ENCODE assay signal across 7 mouse cellular contexts in genomic region chr11:31373438-31373837, GRCm38 (mm10). TPM values are rescaled to one million over a fixed set of nuclear protein-coding genes. Genes with fewer than 3 reads are reported as not detected.
DNase-seq lines count a peak whose midpoint lies in the region; ATAC-seq lines count a peak whose summit lies in the region.

No protein-coding gene starts in this region.

- intact Hi-C loops in left cerebral cortex, postnatal 4 days (cut with DNase I) = loop anchor here (10.0 kb wide), 1 partner anchor 241 kb away; no protein-coding TSS in a partner anchor
- intact Hi-C loops in left cerebral cortex, postnatal 36 days (cut with DNase I) = loop anchor here (5.0 kb wide), 1 partner anchor 126 kb away; no protein-coding TSS in a partner anchor

- H3K4me2 ChIP-seq in limb, embryonic 11.5 days (ENCODE audit: low read depth, severe bottlenecking) = no peak overlapping the region

- no peaks in the 10 kb centered on the region for H3K36me3 ChIP-seq in limb, embryonic 11.5 days (ENCODE audit: control insufficient read depth, insufficient read depth, low read length)

- DNase-seq in left cerebral cortex, postnatal 4 days = peak; percentile 36
- DNase-seq in left cerebral cortex, postnatal 36 days (ENCODE audit: low spot score in 2 of 2) = no peak
- DNase-seq in T-cell, adult 2 months (ENCODE audit: low spot score) = peak; percentile 19
- peak; percentile 64 for DNase-seq in c-Kit-positive CD71-positive TER-119-positive erythroid progenitor cells, embryonic 14.5 days (ENCODE audit: low spot score)
- peak; percentile 57 for DNase-seq in limb, embryonic 11.5 days (ENCODE audit: low spot score)
- DNase-seq in retina, embryonic 14.5 days (ENCODE audit: low spot score) = peak; percentile 67
- DNase-seq in left cerebral cortex, adult 9 months (ENCODE audit: low spot score in 2 of 2) = no peak

- no peaks in the 10 kb centered on the region for H3K9me3 ChIP-seq in limb, embryonic 11.5 days (ENCODE audit: control insufficient read depth, low read length)

- peaks cover 13% of the 10 kb centered on the region for H3K4me1 ChIP-seq in limb, embryonic 11.5 days (ENCODE audit: control insufficient read depth, insufficient read depth, low read length)

- no peak overlapping the region for H3K4me3 ChIP-seq in limb, embryonic 11.5 days (ENCODE audit: low read depth, low read length)

- 65% methylated on average over 7 of the region's 7 CpGs for WGBS in limb, embryonic 11.5 days

- no peak overlapping the region for H3K27ac ChIP-seq in limb, embryonic 11.5 days (replicated peaks; ENCODE audit: low read depth, low read length)

- ATAC-seq in limb, embryonic 11.5 days (ENCODE audit: insufficient number of reproducible peaks, low FRiP score, low TSS enrichment, low read depth) = no peak

- peaks cover 30% of the 10 kb centered on the region for H3K27me3 ChIP-seq in limb, embryonic 11.5 days (ENCODE audit: control insufficient read depth, insufficient read depth, low read length)

- no peak overlapping the region for H3K9ac ChIP-seq in limb, embryonic 11.5 days (ENCODE audit: low read length)

RNA-seq across cellular contexts. Expression of gene Stc2, which starts 3.6 kb away (rescaled TPM):
- 1 to 10 TPM; 2.7 to 2.8 TPM for total RNA-seq in left cerebral cortex, postnatal 4 days (2021)
- 1 to 10 TPM; 1.1 to 2.3 TPM for total RNA-seq in left cerebral cortex, postnatal 36 days (2021)
- 0.47 and 0.85 TPM in 2 replicates for polyA plus RNA-seq in limb, embryonic 11.5 days (2014; fragmentation: Nextera tagmentation; extraction: Ambion mirVana)

Comparison
In these comparisons a context has a peak if more than half of its experiments do, and no peak if none do; other contexts are left out.
1. DNase-seq: peak in left cerebral cortex, postnatal 4 days (single experiment), T-cell, adult 2 months (single experiment), c-Kit-positive CD71-positive TER-119-positive erythroid progenitor cells, embryonic 14.5 days (single experiment), limb, embryonic 11.5 days (single experiment) and retina, embryonic 14.5 days (single experiment); none in left cerebral cortex, postnatal 36 days (0 of 2) and left cerebral cortex, adult 9 months (0 of 2).